In the genomic region with DNA sequence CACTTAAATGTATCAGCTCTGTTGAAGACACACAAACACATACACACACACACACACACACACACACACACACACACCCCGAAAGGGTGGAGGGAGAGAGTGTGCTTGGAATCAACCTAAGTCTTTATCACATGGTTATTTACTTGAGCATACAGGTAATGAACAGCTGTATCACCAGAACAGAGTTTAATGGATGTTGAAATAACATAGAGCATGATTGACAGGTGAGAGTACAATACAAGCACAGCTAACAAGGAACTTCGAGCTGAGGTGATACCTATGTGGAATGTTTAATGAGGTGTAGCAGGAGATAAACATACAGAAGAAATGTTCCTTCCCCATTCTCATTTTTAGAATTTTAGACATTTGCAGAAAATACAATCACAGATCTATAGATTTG, we compare ENCODE assay signal across 15 mouse cellular contexts.
"Had no signal": no experiment of that assay in that cellular context is flagged by ENCODE, and none has a peak within 500 bp of the region (broad histone marks: within the 10 kb centered on the region; RNA-seq: fewer than 3 reads in every experiment).

No protein-coding gene starts in this region.

- ATAC-seq: liver, embryonic 12.5 days had no signal

- H3K4me2 ChIP-seq: liver, embryonic 12.5 days; lung, embryonic 14.5 days; midbrain, embryonic 12.5 days; neural tube, embryonic 12.5 days had no signal

- H3K9me3 ChIP-seq: liver, embryonic 12.5 days; midbrain, embryonic 10.5 days; midbrain, embryonic 12.5 days; neural tube, embryonic 12.5 days had no signal

- H3K4me1 ChIP-seq: midbrain, embryonic 10.5 days; midbrain, embryonic 12.5 days; neural tube, embryonic 12.5 days had no signal

- H3K27me3 ChIP-seq: liver, embryonic 12.5 days; midbrain, embryonic 12.5 days; neural tube, embryonic 12.5 days had no signal

- DNase-seq: lung, adult 18-20 months; lung, embryonic 14.5 days; lung, postnatal 10 days; lung, postnatal 4 days; midbrain, embryonic 14.5 days; right cerebral cortex, postnatal 14 days; thymus, adult 2 months; thymus, postnatal 25 days; thymus, postnatal 4 days had no signal

- H3K27ac ChIP-seq: liver, embryonic 12.5 days; liver, embryonic 14.5 days; midbrain, embryonic 10.5 days; midbrain, embryonic 12.5 days; neural tube, embryonic 12.5 days had no signal

- H3K9ac ChIP-seq: liver, embryonic 12.5 days; liver, embryonic 14.5 days; lung, embryonic 14.5 days; midbrain, embryonic 12.5 days; neural tube, embryonic 12.5 days had no signal

- H3K4me3 ChIP-seq: liver, embryonic 12.5 days; midbrain, embryonic 10.5 days; midbrain, embryonic 12.5 days; myocyte; neural tube, embryonic 12.5 days had no signal

- H3K36me3 ChIP-seq: liver, embryonic 12.5 days; midbrain, embryonic 10.5 days; midbrain, embryonic 12.5 days; neural tube, embryonic 12.5 days had no signal
